Mouse (Mus musculus) stomach, postnatal 0 days (tissue): Measurements from ENCODE around the gene Hhex. TPM values are rescaled to one million over a fixed set of nuclear protein-coding genes. Genes with fewer than 3 reads are reported as not detected.
A peak's percentile ranks its signal among the peaks of the same experiment; 100 is the strongest.

Source experiments
- ATAC-seq: fragments of 200-750 bp; cut with Nextera tagmentation; 2 replicates; pipeline ENCODE4 v1.8.0; 2017; ENCODE audit not compliant: low FRiP score, low TSS enrichment
- DNase-seq: peaks from one replicate; pipeline ENCODE4 v3.0.0-alpha.2; 2016; ENCODE audit warnings: low spot score
- H3K27ac ChIP-seq: fragments of 300-500 bp; sonication (generic); replicated peaks from 2 replicates; pipeline ENCODE4 v1.5.1; 2014; ENCODE audit warnings: mild to moderate bottlenecking, control low read depth
- H3K27me3 ChIP-seq: fragments of 300-500 bp; sonication (generic); 2 replicates; pipeline ENCODE4 v1.6.1; 2014; ENCODE audit warnings: low read length; ENCODE audit not compliant: control insufficient read depth, insufficient read depth
- H3K36me3 ChIP-seq: fragments of 300-500 bp; sonication (generic); 2 replicates; pipeline ENCODE4 v1.6.1; 2014; ENCODE audit warnings: low read length, mixed read lengths; ENCODE audit not compliant: control insufficient read depth, insufficient read depth
- H3K4me1 ChIP-seq: fragments of 300-500 bp; sonication (generic); replicated peaks from 2 replicates; pipeline ENCODE4 v1.6.1; 2014; ENCODE audit warnings: antibody characterized with exemption; ENCODE audit not compliant: control insufficient read depth, insufficient read depth
- H3K4me2 ChIP-seq: fragments of 300-500 bp; sonication (generic); replicated peaks from 2 replicates; pipeline ENCODE4 v1.6.1; 2014; ENCODE audit warnings: low read depth, mild to moderate bottlenecking, control low read depth, moderate library complexity
- H3K4me3 ChIP-seq: fragments of 300-500 bp; sonication (generic); 2 replicates; pipeline ENCODE4 v1.5.1; 2014; ENCODE audit warnings: low read depth, low read length, control low read depth
- H3K9ac ChIP-seq: fragments of 300-500 bp; sonication (generic); 2 replicates; pipeline ENCODE4 v1.6.1; 2014; ENCODE audit warnings: mild to moderate bottlenecking, low read length, control low read depth, mixed read lengths
- H3K9me3 ChIP-seq: fragments of 300-500 bp; sonication (generic); 2 replicates; pipeline ENCODE4 v1.6.1; 2016; ENCODE audit warnings: low read length; ENCODE audit not compliant: control insufficient read depth
- CTCF ChIP-seq: IDR thresholded peaks from 2 replicates; pipeline ENCODE4 v1.5.1; 2016; ENCODE audit warnings: antibody characterized with exemption, low read depth, mild to moderate bottlenecking, moderate library complexity
- EP300 ChIP-seq: optimal IDR thresholded peaks from 2 replicates; pipeline ENCODE3; 2016; ENCODE audit warnings: antibody characterized with exemption
- whole genome bisulfite sequencing: fragments of 180-500 bp; shearing (Covaris S2); extraction: QIAGEN DNeasy Blood & Tissue Kit; methylation state at CpG from one replicate; pipeline ENCODE4 v1.1.7; 2014; 5-methylcytosine and 5-hydroxymethylcytosine counted together
- polyA plus RNA-seq: library from polyadenylated mRNA; unstranded; fragments of >200 nt; fragmentation: Nextera tagmentation; extraction: Ambion mirVana; gene quantifications from 2 replicates; pipeline ENCODE4 v1.2.1, GENCODE M21; 2015

Gene Hhex
- polyA plus RNA-seq, 1 experiment from 2014 or later, result 6.8 TPM

- H3K4me3 ChIP-seq, result peak overlapping the region; percentile 55
- no peak for TF ChIP-seq EP300
- H3K36me3 ChIP-seq, result no peaks in the 10 kb centered on the region
- H3K9ac ChIP-seq, result peak overlapping the region; percentile 64
- under 1% methylated on average over 75 of the region's 77 CpGs for WGBS
- peaks cover 17% of the 10 kb centered on the region for H3K27me3 ChIP-seq
- no peaks in the 10 kb centered on the region for H3K9me3 ChIP-seq
- DNase-seq (peak; percentile 70), ATAC-seq (peak; percentile 70)
- peak overlapping the region; percentile 75 for H3K4me2 ChIP-seq
- no peaks in the 10 kb centered on the region for H3K4me1 ChIP-seq
- H3K27ac ChIP-seq, result peak overlapping the region; percentile 82
These were observed 637 bp downstream of the Hhex start for GRCm38 (mm10) chr19:37435041-37435852.

GRCm38 (mm10) chr19:37435853-37436174 is 1.2 kb downstream of the Hhex start:
- peak overlapping the region; percentile 75 for H3K4me2 ChIP-seq
- DNase-seq, result no peak
- WGBS, result 22% methylated on average over 10 of the region's 10 CpGs
- no peak overlapping the region for H3K27ac ChIP-seq
- no peaks in the 10 kb centered on the region for H3K4me1 ChIP-seq
- H3K9ac ChIP-seq, result no peak overlapping the region
- H3K4me3 ChIP-seq, result peak overlapping the region; percentile 55; the same call in 1 of the 2 replicates
- H3K36me3 ChIP-seq, result no peaks in the 10 kb centered on the region
- ATAC-seq, result no peak
- TF ChIP-seq CTCF, result no peak
- TF ChIP-seq EP300, result no peak
- peaks cover 17% of the 10 kb centered on the region for H3K27me3 ChIP-seq
- no peaks in the 10 kb centered on the region for H3K9me3 ChIP-seq

GRCm38 (mm10) chr19:37436514-37437288 is 2.1 kb downstream of the Hhex start:
- TF ChIP-seq CTCF (no peak), EP300 (no peak)
- Histone ChIP-seq H3K36me3 (no peaks in the 10 kb centered on the region), H3K27ac (no peak overlapping the region), H3K4me2 (0 out of 2 replicates have a peak overlapping the region, but pooled peaks have one; percentile 11), H3K4me3 (no peak overlapping the region), H3K27me3 (peaks cover 17% of the 10 kb centered on the region), H3K9me3 (no peaks in the 10 kb centered on the region), H3K4me1 (no peaks in the 10 kb centered on the region), H3K9ac (no peak overlapping the region)
- ATAC-seq (no peak), DNase-seq (peak; percentile 20)
- WGBS, result 28% methylated on average over 28 of the region's 28 CpGs

- Histone ChIP-seq H3K27me3 (peaks cover 17% of the 10 kb centered on the region), H3K9ac (no peak overlapping the region), H3K4me3 (no peak overlapping the region), H3K27ac (no peak overlapping the region), H3K4me1 (no peaks in the 10 kb centered on the region), H3K4me2 (0 out of 2 replicates have a peak overlapping the region, but pooled peaks have one; percentile 11), H3K9me3 (no peaks in the 10 kb centered on the region), H3K36me3 (no peaks in the 10 kb centered on the region)
- TF ChIP-seq CTCF (no peak), EP300 (no peak)
- WGBS, result 21% methylated on average over 14 of the region's 14 CpGs
- DNase-seq (no peak), ATAC-seq (no peak)
These were observed 2.6 kb downstream of the Hhex start for GRCm38 (mm10) chr19:37437289-37437606.

- 75% methylated on average over 4 of the region's 4 CpGs for WGBS
- no peak overlapping the region for H3K4me3 ChIP-seq
- H3K27ac ChIP-seq, result no peak overlapping the region
- DNase-seq (no peak), ATAC-seq (no peak)
- H3K4me2 ChIP-seq, result no peak overlapping the region
- H3K27me3 ChIP-seq, result peaks cover 6% of the 10 kb centered on the region; the same call in 1 of the 2 replicates
- TF ChIP-seq EP300 (no peak), CTCF (no peak)
- H3K36me3 ChIP-seq, result no peaks in the 10 kb centered on the region
- H3K9ac ChIP-seq, result no peak overlapping the region
- H3K4me1 ChIP-seq, result no peaks in the 10 kb centered on the region
- H3K9me3 ChIP-seq, result no peaks in the 10 kb centered on the region
These were observed 5.6 kb downstream of the Hhex start for GRCm38 (mm10) chr19:37440181-37440580.
